Mouse (Mus musculus): ENCODE results near the gene Arhgef17. TPM values are rescaled to one million over a fixed set of nuclear protein-coding genes. Genes with fewer than 3 reads are reported as not detected.

Arhgef17 gene
- polyA plus RNA-seq, 1 experiment = 11.1 TPM

- DNase-seq = no peak
- Histone ChIP-seq H3K27me3 (ENCODE audit: control insufficient read depth, insufficient read depth, low read length) (no peaks in the 10 kb centered on the region), H3K4me1 (replicated peaks; ENCODE audit: control insufficient read depth, insufficient read depth, low read length) (peaks cover 5% of the 10 kb centered on the region; the same call in 1 of the 2 replicates), H3K36me3 (ENCODE audit: control insufficient read depth, insufficient read depth, low read length) (no peaks in the 10 kb centered on the region), H3K27ac (ENCODE audit: control insufficient read depth, insufficient read depth, low read length) (peak overlapping the region; percentile 5; the same call in 1 of the 2 replicates), H3K4me3 (ENCODE audit: control insufficient read depth, insufficient read depth, low read length) (no peak overlapping the region)
- 24% methylated on average over 1 of the region's 1 CpGs for WGBS
- TF ChIP-seq POLR2A (IDR thresholded peaks at IDR 0.05; ENCODE audit: control insufficient read depth, extremely low read depth, insufficient read depth, low read length, poor library complexity) (no peak), CTCF (IDR thresholded peaks at IDR 0.05; ENCODE audit: borderline replicate concordance, control insufficient read depth, extremely low read depth, insufficient read depth, low read length, poor library complexity) (no peak)
These were observed 56.1 kb downstream of the Arhgef17 start for GRCm38 (mm10) chr7:100875822-100876221.

GRCm38 (mm10) chr7:100873197-100873596, 58.7 kb downstream of the Arhgef17 start:
- Histone ChIP-seq H3K36me3 (ENCODE audit: control insufficient read depth, insufficient read depth, low read length) (no peaks in the 10 kb centered on the region), H3K4me3 (ENCODE audit: control insufficient read depth, insufficient read depth, low read length) (no peak overlapping the region), H3K27ac (ENCODE audit: control insufficient read depth, insufficient read depth, low read length) (no peak overlapping the region), H3K27me3 (ENCODE audit: control insufficient read depth, insufficient read depth, low read length) (no peaks in the 10 kb centered on the region), H3K4me1 (replicated peaks; ENCODE audit: control insufficient read depth, insufficient read depth, low read length) (peaks cover 4% of the 10 kb centered on the region; the same call in 1 of the 2 replicates)
- no peak for DNase-seq
- WGBS = 98% methylated on average over 13 of the region's 13 CpGs
- no peak for TF ChIP-seq CTCF (IDR thresholded peaks at IDR 0.05; ENCODE audit: borderline replicate concordance, control insufficient read depth, extremely low read depth, insufficient read depth, low read length, poor library complexity)
- TF ChIP-seq POLR2A (IDR thresholded peaks at IDR 0.05; ENCODE audit: control insufficient read depth, extremely low read depth, insufficient read depth, low read length, poor library complexity) = no peak

- WGBS = 93% methylated on average over 5 of the region's 5 CpGs
- Histone ChIP-seq H3K4me1 (replicated peaks; ENCODE audit: control insufficient read depth, insufficient read depth, low read length) (peaks cover 4% of the 10 kb centered on the region; the same call in 1 of the 2 replicates), H3K4me3 (ENCODE audit: control insufficient read depth, insufficient read depth, low read length) (no peak overlapping the region), H3K27ac (ENCODE audit: control insufficient read depth, insufficient read depth, low read length) (no peak overlapping the region), H3K27me3 (ENCODE audit: control insufficient read depth, insufficient read depth, low read length) (no peaks in the 10 kb centered on the region), H3K36me3 (ENCODE audit: control insufficient read depth, insufficient read depth, low read length) (no peaks in the 10 kb centered on the region)
- no peak for DNase-seq
- TF ChIP-seq POLR2A (IDR thresholded peaks at IDR 0.05; ENCODE audit: control insufficient read depth, extremely low read depth, insufficient read depth, low read length, poor library complexity) = no peak
- no peak for TF ChIP-seq CTCF (IDR thresholded peaks at IDR 0.05; ENCODE audit: borderline replicate concordance, control insufficient read depth, extremely low read depth, insufficient read depth, low read length, poor library complexity)
These were observed 60.0 kb downstream of the Arhgef17 start for GRCm38 (mm10) chr7:100871892-100872291.

- no peak overlapping the region for H3K4me3 ChIP-seq (ENCODE audit: control insufficient read depth, insufficient read depth, low read length)
- H3K36me3 ChIP-seq (ENCODE audit: control insufficient read depth, insufficient read depth, low read length) = no peaks in the 10 kb centered on the region
- no peak for DNase-seq
- H3K27ac ChIP-seq (ENCODE audit: control insufficient read depth, insufficient read depth, low read length) = no peak overlapping the region
- TF ChIP-seq CTCF (IDR thresholded peaks at IDR 0.05; ENCODE audit: borderline replicate concordance, control insufficient read depth, extremely low read depth, insufficient read depth, low read length, poor library complexity) = no peak
- TF ChIP-seq POLR2A (IDR thresholded peaks at IDR 0.05; ENCODE audit: control insufficient read depth, extremely low read depth, insufficient read depth, low read length, poor library complexity) = no peak
- H3K4me1 ChIP-seq (replicated peaks; ENCODE audit: control insufficient read depth, insufficient read depth, low read length) = peaks cover 4% of the 10 kb centered on the region; the same call in 1 of the 2 replicates
- no peaks in the 10 kb centered on the region for H3K27me3 ChIP-seq (ENCODE audit: control insufficient read depth, insufficient read depth, low read length)
- 95% methylated on average over 4 of the region's 4 CpGs for WGBS
These were observed 60.6 kb downstream of the Arhgef17 start for GRCm38 (mm10) chr7:100871355-100871754.

- Histone ChIP-seq H3K27me3 (ENCODE audit: control insufficient read depth, insufficient read depth, low read length) (no peaks in the 10 kb centered on the region), H3K27ac (ENCODE audit: control insufficient read depth, insufficient read depth, low read length) (no peak overlapping the region), H3K4me1 (replicated peaks; ENCODE audit: control insufficient read depth, insufficient read depth, low read length) (no peaks in the 10 kb centered on the region), H3K36me3 (ENCODE audit: control insufficient read depth, insufficient read depth, low read length) (no peaks in the 10 kb centered on the region), H3K4me3 (ENCODE audit: control insufficient read depth, insufficient read depth, low read length) (no peak overlapping the region)
- DNase-seq = no peak
- TF ChIP-seq CTCF (IDR thresholded peaks at IDR 0.05; ENCODE audit: borderline replicate concordance, control insufficient read depth, extremely low read depth, insufficient read depth, low read length, poor library complexity) (no peak), POLR2A (IDR thresholded peaks at IDR 0.05; ENCODE audit: control insufficient read depth, extremely low read depth, insufficient read depth, low read length, poor library complexity) (no peak)
- 92% methylated on average over 8 of the region's 8 CpGs for whole genome bisulfite sequencing
These were observed 61.9 kb downstream of the Arhgef17 start for GRCm38 (mm10) chr7:100869877-100870629.

GRCm38 (mm10) chr7:100868551-100868950, 63.4 kb downstream of the Arhgef17 start:
- H3K4me1 ChIP-seq (replicated peaks; ENCODE audit: control insufficient read depth, insufficient read depth, low read length) = no peaks in the 10 kb centered on the region
- no peak overlapping the region for H3K27ac ChIP-seq (ENCODE audit: control insufficient read depth, insufficient read depth, low read length)
- 54% methylated on average over 4 of the region's 4 CpGs for WGBS
- no peak for DNase-seq
- H3K4me3 ChIP-seq (ENCODE audit: control insufficient read depth, insufficient read depth, low read length) = no peak overlapping the region
- no peaks in the 10 kb centered on the region for H3K27me3 ChIP-seq (ENCODE audit: control insufficient read depth, insufficient read depth, low read length)
- TF ChIP-seq POLR2A (IDR thresholded peaks at IDR 0.05; ENCODE audit: control insufficient read depth, extremely low read depth, insufficient read depth, low read length, poor library complexity) (no peak), CTCF (IDR thresholded peaks at IDR 0.05; ENCODE audit: borderline replicate concordance, control insufficient read depth, extremely low read depth, insufficient read depth, low read length, poor library complexity) (no peak)
- no peaks in the 10 kb centered on the region for H3K36me3 ChIP-seq (ENCODE audit: control insufficient read depth, insufficient read depth, low read length)
